Mouse (Mus musculus) liver, embryonic 14.5 days (tissue): ENCODE measurements around the gene Capn9. TPM values are rescaled to one million over a fixed set of nuclear protein-coding genes. Genes with fewer than 3 reads are reported as not detected.

ENCODE experiments used
- ATAC-seq: fragments of 200-750 bp; cut with Nextera tagmentation; 2 replicates; pipeline ENCODE4 v1.8.0; 2017; ENCODE audit warnings: moderate number of reproducible peaks, mild to moderate bottlenecking, moderate library complexity; ENCODE audit not compliant: insufficient read depth
- DNase-seq, 3 experiments: peaks; one replicate each; pipeline ENCODE4 v3.0.0-alpha.2; 2012 to 2013; ENCODE audit warnings: low read depth in 3 of 3, low spot score in 3 of 3
- H3K27ac ChIP-seq: fragments of 300-500 bp; sonication (generic); 2 replicates; pipeline ENCODE4 v1.5.1; 2014; ENCODE audit warnings: moderate library complexity, mild to moderate bottlenecking, control low read depth, inconsistent platforms
- H3K27me3 ChIP-seq: fragments of 300-500 bp; sonication (generic); 2 replicates; pipeline ENCODE4 v1.6.1; 2014; ENCODE audit warnings: mild to moderate bottlenecking, low read length, moderate library complexity; ENCODE audit not compliant: control insufficient read depth, insufficient read depth
- H3K36me3 ChIP-seq: fragments of 300-500 bp; sonication (generic); replicated peaks from 2 replicates; pipeline ENCODE4 v1.6.1; 2014; ENCODE audit warnings: low read depth; ENCODE audit not compliant: control insufficient read depth, insufficient read depth
- H3K4me1 ChIP-seq, 2 experiments: fragments of 200-500 bp in 1 of 2; fragments of 300-500 bp in 1 of 2; sonication (generic) in 1 of 2; replicated peaks; 2 replicates each; pipeline ENCODE4 v1.6.1; 2012 to 2014; ENCODE audit warnings: antibody characterized with exemption in 1 of 2, inconsistent platforms in 1 of 2, low read length in 1 of 2; ENCODE audit not compliant: control insufficient read depth in 2 of 2, insufficient read depth in 2 of 2
- H3K4me2 ChIP-seq: fragments of 300-500 bp; sonication (generic); 2 replicates; pipeline ENCODE4 v1.6.1; 2014; ENCODE audit warnings: low read depth, mild to moderate bottlenecking, control low read depth, moderate library complexity
- H3K4me3 ChIP-seq, 2 experiments: fragments of 200-500 bp in 1 of 2; fragments of 300-500 bp in 1 of 2; sonication (generic) in 1 of 2; 2 replicates each; pipeline ENCODE4 v1.5.1; 2012 to 2014; ENCODE audit warnings: low read depth in 2 of 2, low read length in 2 of 2, mild to moderate bottlenecking in 2 of 2, control low read depth in 1 of 2, inconsistent platforms in 1 of 2, moderate library complexity in 1 of 2; ENCODE audit not compliant: insufficient read depth in 1 of 2
- H3K9ac ChIP-seq: fragments of 300-500 bp; sonication (generic); replicated peaks from 2 replicates; pipeline ENCODE4 v1.6.1; 2014; ENCODE audit warnings: mild to moderate bottlenecking, control low read depth, moderate library complexity
- H3K9me3 ChIP-seq: fragments of 300-500 bp; sonication (generic); 2 replicates; pipeline ENCODE4 v1.6.1; 2016; ENCODE audit warnings: low read length, mixed read lengths; ENCODE audit not compliant: control insufficient read depth
- CTCF ChIP-seq: IDR thresholded peaks from 2 replicates; pipeline ENCODE4 v1.5.1; 2016; ENCODE audit warnings: antibody characterized with exemption, low read depth, control low read depth
- EP300 ChIP-seq: IDR thresholded peaks from 2 replicates; pipeline ENCODE4 v1.6.1; 2016; ENCODE audit warnings: antibody characterized with exemption, low read depth
- WGBS: fragments of 180-500 bp; shearing (Covaris S2); extraction: QIAGEN DNeasy Blood & Tissue Kit; methylation state at CpG from one replicate; pipeline ENCODE4 v1.1.7; 2014; ENCODE audit not compliant: insufficient replicate concordance; 5-methylcytosine and 5-hydroxymethylcytosine counted together
- polyA plus RNA-seq, 2 experiments: library from polyadenylated mRNA; depleted of rRNA in 1 of 2; stranded (reverse) in 1 of 2; unstranded in 1 of 2; fragments of >200 nt; fragmentation: Nextera tagmentation in 1 of 2; extraction: Ambion mirVana in 1 of 2; gene quantifications; 2 replicates each; pipeline versions ENCODE4 v1.2.1 to v1.2.3; 2012 to 2014

Gene Capn9
- polyA plus RNA-seq, 2 experiments, result not detected

- no peak overlapping the region for H3K4me2 ChIP-seq
- ATAC-seq (no peak), DNase-seq (no peak)
- no peaks in the 10 kb centered on the region for H3K36me3 ChIP-seq
- 61% methylated on average over 1 of the region's 1 CpGs for WGBS
- H3K4me3 ChIP-seq, result no peak overlapping the region
- TF ChIP-seq EP300 (no peak), CTCF (no peak)
- H3K4me1 ChIP-seq, result peaks cover 0 to 13% of the 10 kb centered on the region in 2 experiments; a peak in 2 of 4 replicates
- no peaks in the 10 kb centered on the region for H3K9me3 ChIP-seq
- no peaks in the 10 kb centered on the region for H3K27me3 ChIP-seq
- H3K9ac ChIP-seq, result no peak overlapping the region
- H3K27ac ChIP-seq, result no peak overlapping the region
Measured at GRCm38 (mm10) chr8:124576751-124577150, 840 bp downstream of the Capn9 start.

DNA sequence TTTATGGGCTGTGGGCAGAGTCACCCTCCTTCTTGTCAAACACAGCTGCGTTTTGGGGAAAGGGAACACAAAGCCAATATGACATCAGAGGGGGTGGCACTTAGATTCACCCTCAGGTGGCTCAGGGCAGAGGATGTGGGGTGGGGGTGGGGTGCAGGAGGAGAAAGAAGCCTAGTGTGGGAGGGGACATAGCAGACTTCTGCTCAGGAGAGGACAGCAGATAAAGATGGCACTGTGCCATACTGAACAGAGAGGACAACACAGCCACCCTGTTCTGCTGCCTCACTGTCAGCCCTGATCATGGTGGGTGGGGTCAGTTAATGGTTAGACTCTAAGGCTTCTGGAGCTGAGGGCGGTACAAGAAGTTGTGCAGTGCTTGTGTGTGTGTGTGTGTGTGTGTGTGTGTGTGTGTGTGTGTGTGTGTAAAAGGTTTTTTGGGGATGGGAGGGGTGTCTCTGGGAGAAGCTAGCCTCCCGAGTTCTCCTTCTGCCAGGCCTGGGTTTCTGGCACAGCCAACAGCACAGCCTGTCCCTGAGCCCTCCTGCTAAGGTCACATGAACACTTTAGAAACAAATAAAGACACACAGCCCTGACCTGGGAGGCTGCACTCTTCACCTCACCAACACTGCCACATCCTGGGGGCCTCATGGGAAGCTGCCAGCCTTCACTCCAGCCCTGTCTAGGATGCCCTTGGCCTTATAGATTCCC, 10.0 kb downstream of the Capn9 start:
- DNase-seq (no peak), ATAC-seq (no peak)
- no peak for TF ChIP-seq CTCF
- no peak for TF ChIP-seq EP300
- H3K27me3 ChIP-seq, result no peaks in the 10 kb centered on the region
- 34% methylated on average over 3 of the region's 3 CpGs for WGBS
- no peak overlapping the region for H3K4me2 ChIP-seq
- no peak overlapping the region for H3K9ac ChIP-seq
- H3K9me3 ChIP-seq, result no peaks in the 10 kb centered on the region
- no peak overlapping the region for H3K27ac ChIP-seq
- no peaks in the 10 kb centered on the region; a peak in 1 of 4 replicates for H3K4me1 ChIP-seq
- H3K4me3 ChIP-seq, result no peak overlapping the region
- H3K36me3 ChIP-seq, result no peaks in the 10 kb centered on the region

GRCm38 (mm10) chr8:124586556-124586955, 10.6 kb downstream of the Capn9 start:
- DNase-seq (no peak), ATAC-seq (no peak)
- no peaks in the 10 kb centered on the region for H3K9me3 ChIP-seq
- 50% methylated on average over 2 of the region's 2 CpGs for WGBS
- no peaks in the 10 kb centered on the region; a peak in 1 of 4 replicates for H3K4me1 ChIP-seq
- H3K9ac ChIP-seq, result no peak overlapping the region
- no peak overlapping the region for H3K27ac ChIP-seq
- H3K4me2 ChIP-seq, result no peak overlapping the region
- H3K36me3 ChIP-seq, result no peaks in the 10 kb centered on the region
- TF ChIP-seq EP300 (no peak), CTCF (no peak)
- H3K27me3 ChIP-seq, result no peaks in the 10 kb centered on the region
- no peak overlapping the region for H3K4me3 ChIP-seq

DNA sequence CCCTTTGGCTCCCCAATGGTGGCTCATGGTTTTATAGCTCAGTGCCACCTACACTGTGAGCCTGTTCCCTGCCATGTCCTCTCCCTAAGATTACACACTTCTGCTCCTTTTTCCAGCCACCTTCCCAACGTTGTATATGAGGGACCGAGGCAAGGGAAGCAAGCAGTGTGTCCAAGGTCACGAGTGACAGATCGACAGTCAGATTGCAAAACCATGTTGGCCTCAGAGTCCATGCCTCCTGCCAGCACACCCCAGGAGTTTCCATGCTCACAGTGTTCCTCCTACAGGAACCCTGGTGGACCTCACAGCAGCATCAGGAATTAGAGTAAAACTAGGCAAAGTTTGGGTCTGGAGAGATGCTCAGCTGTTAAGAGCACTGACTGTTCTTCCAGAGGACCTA, 13.5 kb downstream of the Capn9 start:
- H3K36me3 ChIP-seq, result no peaks in the 10 kb centered on the region
- 46% methylated on average over 4 of the region's 4 CpGs for WGBS
- ATAC-seq (no peak), DNase-seq (no peak)
- H3K4me3 ChIP-seq, result no peak overlapping the region
- no peak overlapping the region for H3K4me2 ChIP-seq
- no peak overlapping the region for H3K27ac ChIP-seq
- no peak overlapping the region for H3K9ac ChIP-seq
- H3K4me1 ChIP-seq, result no peaks in the 10 kb centered on the region; a peak in 1 of 4 replicates
- no peaks in the 10 kb centered on the region for H3K9me3 ChIP-seq
- no peaks in the 10 kb centered on the region for H3K27me3 ChIP-seq
- no peak for TF ChIP-seq CTCF
- TF ChIP-seq EP300, result no peak

DNA sequence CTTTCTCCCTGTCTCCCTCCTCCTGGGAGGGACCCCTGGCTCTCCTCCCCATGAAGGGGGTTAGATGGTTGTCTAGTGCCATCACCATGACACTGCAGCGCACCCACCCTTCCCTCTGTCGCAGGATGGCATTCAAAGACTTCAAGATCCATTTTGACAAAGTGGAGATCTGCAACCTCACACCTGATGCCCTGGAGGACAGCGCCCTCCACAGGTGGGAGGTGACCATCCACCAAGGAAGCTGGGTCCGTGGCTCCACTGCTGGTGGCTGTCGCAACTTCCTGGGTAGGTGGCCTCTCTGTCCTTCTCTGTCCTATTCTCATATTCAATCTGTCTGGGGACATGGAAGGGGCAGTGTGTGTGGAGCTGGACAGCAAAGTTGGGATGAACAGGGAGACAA, 28.2 kb downstream of the Capn9 start:
- Histone ChIP-seq H3K4me1 (no peaks in the 10 kb centered on the region), H3K27ac (no peak overlapping the region), H3K9me3 (no peaks in the 10 kb centered on the region), H3K4me2 (no peak overlapping the region), H3K27me3 (no peaks in the 10 kb centered on the region), H3K36me3 (no peaks in the 10 kb centered on the region), H3K4me3 (no peak overlapping the region), H3K9ac (no peak overlapping the region)
- DNase-seq (no peak), ATAC-seq (no peak)
- TF ChIP-seq CTCF (peak; percentile 45), EP300 (no peak)
- 52% methylated on average over 5 of the region's 5 CpGs for WGBS
